ENCODE assay signal across 10 mouse cellular contexts in the genomic region with DNA sequence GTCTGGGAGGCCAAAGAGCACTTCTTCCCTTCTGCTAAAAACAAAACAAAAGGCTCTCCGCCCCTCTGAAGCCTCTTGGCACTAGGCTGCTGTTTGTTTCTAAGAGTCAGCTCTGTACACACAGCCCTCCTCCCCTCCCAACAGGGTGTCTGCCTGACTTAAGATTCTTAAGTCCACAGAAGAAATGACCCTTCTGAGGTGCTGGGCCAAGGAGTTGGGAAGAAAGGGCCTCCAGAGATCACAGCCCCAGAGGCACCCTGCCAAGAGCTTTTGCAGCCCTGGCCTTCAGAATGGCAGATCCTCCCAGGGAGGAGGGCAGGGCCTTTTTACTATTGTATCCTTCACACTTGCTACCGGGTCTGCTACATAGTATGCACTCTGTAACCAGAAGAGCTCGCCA. TPM values are rescaled to one million over a fixed set of nuclear protein-coding genes. Genes with fewer than 3 reads are reported as not detected.
A peak's percentile ranks its signal among the peaks of the same experiment; 100 is the strongest.
DNase-seq lines count a peak whose midpoint lies in the region; ATAC-seq lines count a peak whose summit lies in the region.
"Had no signal": no experiment of that assay in that cellular context is flagged by ENCODE, and none has a peak within 500 bp of the region (broad histone marks: within the 10 kb centered on the region; RNA-seq: fewer than 3 reads in every experiment).

No protein-coding gene starts in this region.

- H3K36me3 ChIP-seq in intestine, embryonic 16.5 days (ENCODE audit: control insufficient read depth, insufficient read depth, low read length): no peaks in the 10 kb centered on the region
- H3K36me3 ChIP-seq: intestine, embryonic 15.5 days had no signal

- peaks cover 28% of the 10 kb centered on the region for H3K4me1 ChIP-seq in intestine, embryonic 16.5 days (ENCODE audit: control insufficient read depth, insufficient read depth, low read length)

- no peaks in the 10 kb centered on the region for H3K27me3 ChIP-seq in intestine, embryonic 16.5 days (replicated peaks; ENCODE audit: control insufficient read depth, insufficient read depth, low read length)
- H3K27me3 ChIP-seq: intestine, embryonic 15.5 days had no signal

- H3K4me3 ChIP-seq in intestine, embryonic 16.5 days (ENCODE audit: low read length): no peak overlapping the region
- H3K4me3 ChIP-seq: intestine, embryonic 15.5 days had no signal

- H3K9ac ChIP-seq in intestine, embryonic 16.5 days (ENCODE audit: low read depth, low read length): no peak overlapping the region
- H3K9ac ChIP-seq: intestine, embryonic 15.5 days; liver, postnatal 0 days had no signal

- no peak overlapping the region for H3K4me2 ChIP-seq in intestine, embryonic 16.5 days (ENCODE audit: low read depth, low read length)
- H3K4me2 ChIP-seq: intestine, embryonic 15.5 days had no signal

- ATAC-seq in intestine, embryonic 16.5 days: no peak
- ATAC-seq: intestine, embryonic 15.5 days; liver, postnatal 0 days had no signal

- DNase-seq in adrenal gland, adult (ENCODE audit: inconsistent age in 2 of 2, low spot score in 1 of 2): peak; percentile 17 to 53
- no peak for DNase-seq in adrenal gland, postnatal 4 days (ENCODE audit: low spot score in 2 of 2)
- peak; percentile 65 for DNase-seq in ovary, adult 18-20 months (ENCODE audit: low spot score)
- no peak for DNase-seq in ovary, postnatal 10 days (ENCODE audit: low spot score)
- DNase-seq in kidney, postnatal 4 days: peak; percentile 66 to 73
- DNase-seq in MN1 (ENCODE audit: low spot score): no peak
- DNase-seq in frontal cortex, postnatal 10 days (ENCODE audit: low spot score in 2 of 2): no peak
- DNase-seq: liver, postnatal 0 days had no signal

- H3K9me3 ChIP-seq in intestine, embryonic 16.5 days (ENCODE audit: control insufficient read depth, low read length): no peaks in the 10 kb centered on the region
- H3K9me3 ChIP-seq: intestine, embryonic 15.5 days had no signal

- H3K27ac ChIP-seq in intestine, embryonic 16.5 days (ENCODE audit: low read length): no peak overlapping the region
- H3K27ac ChIP-seq: intestine, embryonic 15.5 days had no signal

- WGBS in intestine, embryonic 16.5 days: 45% methylated on average over 3 of the region's 3 CpGs

RNA-seq across cellular contexts. Expression of a gene that starts 33.6 kb away (rescaled TPM):
- 10 to 100 TPM; 24.5 to 26.1 TPM for total RNA-seq in adrenal gland, postnatal 4 days (2021)
- 16.6 and 18.2 TPM in 2 replicates for polyA plus RNA-seq in intestine, embryonic 16.5 days (2015; fragmentation: Nextera tagmentation; extraction: Ambion mirVana)

Comparison
In these comparisons a context has a peak if more than half of its experiments do, and no peak if none do; other contexts are left out.
1. DNase-seq: peak in adrenal gland, adult (2 of 2), ovary, adult 18-20 months (single experiment) and kidney, postnatal 4 days (2 of 2); none in adrenal gland, postnatal 4 days (0 of 2), ovary, postnatal 10 days (single experiment), MN1 (single experiment) and frontal cortex, postnatal 10 days (0 of 2).